ENCODE assay signal across 12 mouse cellular contexts in genomic region chr4:123427271-123427899, GRCm38 (mm10).
DNase-seq lines count a peak whose midpoint lies in the region; ATAC-seq and TF ChIP-seq lines count a peak whose summit lies in the region.
"Had no signal": no experiment of that assay in that cellular context is flagged by ENCODE, and none has a peak within 500 bp of the region (broad histone marks: within the 10 kb centered on the region; RNA-seq: fewer than 3 reads in every experiment).

No protein-coding gene starts in this region.

- intact Hi-C loops in heart, postnatal 36 days (cut with DNase I) = loop anchor here (2.0 kb wide), 2 partner anchors 15 to 37 kb away; no protein-coding TSS in a partner anchor

- peak; percentile 93 for DNase-seq in heart, adult 11 months
- DNase-seq in heart, postnatal 36 days = no peak
- DNase-seq in kidney, postnatal 0 days (ENCODE audit: low spot score) = peak; percentile 47
- no peak for DNase-seq in kidney, adult 8-10 months
- DNase-seq in stomach, postnatal 0 days (ENCODE audit: low spot score) = no peak
- no peak for DNase-seq in right cerebral cortex, postnatal 4 days
- DNase-seq: cerebellum, adult 18-20 months had no signal

- no peak overlapping the region for H3K4me2 ChIP-seq in kidney, postnatal 0 days (ENCODE audit: low read length)
- H3K4me2 ChIP-seq in stomach, postnatal 0 days (replicated peaks; ENCODE audit: low read depth) = no peak overlapping the region
- H3K4me2 ChIP-seq: limb, embryonic 13.5 days; neural tube, embryonic 15.5 days had no signal

- H3K36me3 ChIP-seq in kidney, postnatal 0 days (ENCODE audit: insufficient read depth, low read length) = peaks cover 13% of the 10 kb centered on the region
- peaks cover 68% of the 10 kb centered on the region for H3K36me3 ChIP-seq in megakaryocyte, embryonic 14.5 days (replicated peaks; ENCODE audit: low read length)
- peaks cover 6% of the 10 kb centered on the region for H3K36me3 ChIP-seq in stomach, postnatal 0 days (ENCODE audit: control insufficient read depth, insufficient read depth, low read length)

- H3K4me3 ChIP-seq in kidney, postnatal 0 days (replicated peaks; ENCODE audit: low read depth, low read length) = no peak overlapping the region
- peak overlapping the region; percentile 48 for H3K4me3 ChIP-seq in megakaryocyte, embryonic 14.5 days (replicated peaks)
- no peak overlapping the region for H3K4me3 ChIP-seq in stomach, postnatal 0 days (ENCODE audit: low read depth, low read length)
- H3K4me3 ChIP-seq: limb, embryonic 13.5 days; neural tube, embryonic 15.5 days had no signal

- TF ChIP-seq EP300 in stomach, postnatal 0 days (optimal IDR thresholded peaks at IDR 0.05) = no peak

- TF ChIP-seq CTCF in kidney, postnatal 0 days (IDR thresholded peaks at IDR 0.05; ENCODE audit: low read depth) = no peak
- no peak for TF ChIP-seq CTCF in stomach, postnatal 0 days (IDR thresholded peaks at IDR 0.05; ENCODE audit: low read depth)

- H3K4me1 ChIP-seq in kidney, postnatal 0 days (replicated peaks; ENCODE audit: insufficient read depth, low read length) = no peaks in the 10 kb centered on the region; the same call in 1 of the 2 replicates
- H3K4me1 ChIP-seq in megakaryocyte, embryonic 14.5 days = peaks cover 58% of the 10 kb centered on the region
- 0 out of 2 replicates have a peak, but pooled peaks cover 7% of the 10 kb centered on the region for H3K4me1 ChIP-seq in stomach, postnatal 0 days (replicated peaks; ENCODE audit: control insufficient read depth, insufficient read depth)

- no peak overlapping the region for H3K9ac ChIP-seq in kidney, postnatal 0 days (ENCODE audit: low read depth, low read length)
- no peak overlapping the region for H3K9ac ChIP-seq in stomach, postnatal 0 days (ENCODE audit: low read length)
- H3K9ac ChIP-seq: limb, embryonic 13.5 days; neural tube, embryonic 15.5 days had no signal

- no peaks in the 10 kb centered on the region for H3K27me3 ChIP-seq in kidney, postnatal 0 days (ENCODE audit: insufficient read depth, low read length)
- H3K27me3 ChIP-seq in megakaryocyte, embryonic 14.5 days (replicated peaks) = no peaks in the 10 kb centered on the region
- no peaks in the 10 kb centered on the region for H3K27me3 ChIP-seq in stomach, postnatal 0 days (ENCODE audit: control insufficient read depth, insufficient read depth, low read length)
- H3K27me3 ChIP-seq: limb, embryonic 13.5 days; neural tube, embryonic 15.5 days had no signal

- peak overlapping the region; percentile 50; the same call in 1 of the 2 replicates for H3K27ac ChIP-seq in kidney, postnatal 0 days
- peak overlapping the region; percentile 49; the same call in 1 of the 2 replicates for H3K27ac ChIP-seq in stomach, postnatal 0 days (replicated peaks)
- H3K27ac ChIP-seq: limb, embryonic 13.5 days; macrophage had no signal

- no peaks in the 10 kb centered on the region for H3K9me3 ChIP-seq in kidney, postnatal 0 days (replicated peaks; ENCODE audit: low read length)
- no peaks in the 10 kb centered on the region for H3K9me3 ChIP-seq in megakaryocyte, embryonic 14.5 days
- H3K9me3 ChIP-seq in stomach, postnatal 0 days (ENCODE audit: control insufficient read depth, low read length) = no peaks in the 10 kb centered on the region
- H3K9me3 ChIP-seq: limb, embryonic 13.5 days; neural tube, embryonic 15.5 days had no signal

- WGBS in kidney, postnatal 0 days = 67% methylated on average over 9 of the region's 9 CpGs
- WGBS in stomach, postnatal 0 days = 77% methylated on average over 9 of the region's 9 CpGs

- no peak for ATAC-seq in kidney, postnatal 0 days (replicated peaks; ENCODE audit: low FRiP score, low read depth)
- no peak for ATAC-seq in megakaryocyte, adult 5-6 weeks (ENCODE audit: poor library complexity, severe bottlenecking)
- no peak for ATAC-seq in stomach, postnatal 0 days (ENCODE audit: low FRiP score, low TSS enrichment)

Comparison
In these comparisons a context has a peak if more than half of its experiments do, and no peak if none do; other contexts are left out.
1. DNase-seq: peak in heart, adult 11 months (single experiment) and kidney, postnatal 0 days (single experiment); none in heart, postnatal 36 days (0 of 2), kidney, adult 8-10 months (0 of 2), stomach, postnatal 0 days (single experiment) and right cerebral cortex, postnatal 4 days (single experiment).